Mouse (Mus musculus): ENCODE measurements around the gene Tmem234.

Gene Tmem234

DNA sequence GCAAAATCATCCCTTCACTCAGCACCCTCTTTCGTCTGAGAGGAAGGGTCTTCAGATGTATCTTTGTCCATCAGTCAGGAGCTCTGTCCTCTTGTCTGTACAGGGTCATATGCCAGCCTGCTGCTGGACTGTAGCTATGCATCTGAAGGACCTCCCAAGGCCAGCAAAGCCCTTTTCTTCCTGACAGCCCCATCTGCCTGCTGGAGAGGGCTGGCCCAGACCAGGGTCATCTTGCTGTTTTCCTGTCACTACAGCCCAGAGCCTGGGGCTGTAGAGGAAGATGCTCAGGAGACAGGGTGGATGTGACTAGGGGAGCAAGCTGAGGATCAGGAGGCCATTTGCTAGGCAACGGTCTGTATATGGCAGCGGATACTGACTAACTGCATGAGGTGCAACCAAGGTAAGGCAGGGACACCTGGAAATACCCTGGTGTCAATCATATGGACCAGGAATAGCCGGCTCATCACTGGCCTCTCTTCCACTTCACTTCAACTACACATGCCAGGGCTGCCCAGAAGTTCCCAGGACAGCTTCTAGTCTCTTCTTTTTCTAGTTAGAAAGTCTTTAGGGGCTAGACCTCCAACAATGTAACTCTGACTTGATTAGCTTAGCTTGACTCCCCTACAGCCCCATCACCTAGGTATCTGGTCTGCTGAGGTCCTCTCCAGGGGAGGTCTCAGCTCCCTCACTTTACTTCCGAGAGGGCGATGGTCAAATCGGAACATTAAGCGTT, 22.5 kb downstream of the Tmem234 start:
- DNase-seq (ENCODE audit: low read depth): no peak

DNA sequence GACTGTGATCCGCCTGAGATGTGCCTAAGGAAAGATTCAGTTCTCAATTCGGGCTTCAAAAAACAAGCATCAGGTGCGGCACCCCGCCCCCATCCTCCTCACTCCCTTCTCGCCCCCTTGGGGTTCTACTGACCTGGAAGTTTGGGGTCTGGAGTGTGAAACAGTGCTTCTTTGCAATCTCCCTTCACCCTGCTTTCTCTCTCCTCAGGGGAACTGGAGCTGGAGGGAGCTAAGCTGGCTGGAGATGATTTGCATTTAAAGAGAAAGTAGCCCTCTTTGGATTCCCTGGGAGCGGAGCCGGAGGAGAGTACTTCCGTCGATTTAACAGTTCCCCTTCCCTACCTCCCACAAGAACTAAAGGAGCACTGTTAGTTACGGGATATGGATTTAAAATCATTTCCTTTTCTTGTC, 23.2 kb downstream of the Tmem234 start, which contains the start of gene Ccdc28b:
Gene Ccdc28b, minus strand, starts transcription at position 267 of the 411 bp plus-strand sequence.
- no peak for DNase-seq (ENCODE audit: low read depth)

DNA sequence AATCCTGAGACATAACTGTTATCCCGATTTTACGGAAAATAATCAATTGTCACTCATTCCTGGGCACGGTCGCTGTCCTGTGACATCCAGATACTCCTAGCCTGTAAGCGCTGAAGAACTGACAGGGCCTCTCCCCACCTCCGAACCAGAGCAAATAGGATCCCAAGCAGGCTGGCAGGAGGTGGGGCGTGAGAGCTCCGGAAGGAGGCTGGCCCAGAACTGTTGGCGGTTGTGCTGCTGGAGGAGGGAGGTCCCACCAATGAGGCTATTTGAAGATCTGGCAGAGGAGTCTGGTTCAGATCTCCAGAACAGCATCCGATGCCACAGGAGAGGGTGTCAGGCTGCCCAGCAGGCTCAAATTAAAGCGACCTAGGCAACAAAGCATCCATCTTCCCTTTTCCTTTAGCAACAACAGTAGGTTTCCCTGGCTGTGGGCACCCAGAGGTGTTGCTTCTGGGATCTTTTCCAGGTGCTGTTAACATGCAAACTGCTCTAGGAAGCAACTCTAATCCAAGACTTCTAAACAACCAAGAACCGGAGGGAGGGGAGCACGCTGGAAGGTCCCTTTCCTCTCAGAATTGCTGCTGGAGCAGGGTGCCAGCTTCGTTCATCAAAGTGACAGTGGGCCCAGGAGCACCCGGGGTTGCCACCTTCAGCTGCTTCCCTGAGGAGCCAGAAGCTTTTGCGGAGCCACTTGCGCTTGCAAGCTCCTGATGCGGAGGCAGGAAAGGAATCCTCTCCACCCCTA, 24.0 kb downstream of the Tmem234 start:
- DNase-seq (ENCODE audit: low read depth): peak; percentile 83

DNA sequence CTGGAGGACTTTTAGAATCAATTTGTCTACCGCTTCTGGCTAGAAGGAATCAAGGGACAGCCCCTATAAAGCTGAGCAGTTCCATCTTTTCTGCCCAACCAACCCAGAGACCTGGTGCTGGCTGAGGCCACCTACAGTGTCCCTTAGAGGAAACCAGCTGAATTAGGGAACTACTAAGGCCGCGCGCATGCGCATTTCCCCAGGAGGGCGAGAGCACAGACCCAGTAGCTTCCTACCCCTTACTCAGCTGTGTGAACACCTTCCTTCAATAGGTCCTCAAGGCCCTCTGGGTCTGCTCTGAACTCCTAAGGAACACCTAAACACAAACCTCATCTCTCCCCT, 24.5 kb downstream of the Tmem234 start:
- no peak for DNase-seq (ENCODE audit: low read depth)

DNA sequence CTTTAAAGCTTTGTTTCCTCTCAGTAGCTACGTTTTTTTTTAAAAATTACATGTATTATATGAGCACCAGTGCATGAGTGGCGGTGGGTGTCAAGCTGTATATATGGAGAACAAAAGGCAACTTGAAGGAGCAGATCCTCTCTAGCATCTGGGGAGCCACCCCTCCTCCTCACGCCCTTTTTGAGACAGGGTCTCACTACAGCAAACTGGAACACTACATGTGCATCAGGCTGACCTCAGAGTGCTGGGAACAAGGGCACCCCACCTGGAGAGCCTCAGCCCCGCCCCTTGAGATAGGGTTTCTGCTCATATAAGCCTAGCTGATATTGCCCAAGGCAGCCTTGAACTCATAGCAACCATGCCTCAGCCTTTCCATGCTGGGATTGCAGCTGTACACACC, 25.0 kb downstream of the Tmem234 start:
- DNase-seq (ENCODE audit: low read depth): no peak

DNA sequence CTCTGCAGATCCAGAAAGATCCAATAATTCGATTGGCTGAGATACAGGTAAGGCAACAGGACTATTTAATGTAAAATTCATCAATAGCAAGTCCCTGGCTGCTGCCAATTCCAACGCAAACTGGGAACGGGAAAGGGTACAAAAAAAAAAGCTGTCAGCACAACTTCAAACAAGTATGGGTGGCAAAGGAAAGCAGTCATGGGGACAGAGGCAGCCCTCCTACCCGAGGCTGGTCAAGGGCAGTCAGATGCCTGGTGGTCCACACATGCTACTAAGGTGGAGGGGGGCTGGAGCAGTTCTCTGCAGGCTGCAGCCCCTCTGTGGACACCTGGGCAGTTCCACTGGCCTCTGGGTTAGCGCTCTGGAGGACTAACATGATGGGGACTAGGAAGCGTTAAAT, 25.6 kb downstream of the Tmem234 start:
- no peak for DNase-seq (ENCODE audit: low read depth)

DNA sequence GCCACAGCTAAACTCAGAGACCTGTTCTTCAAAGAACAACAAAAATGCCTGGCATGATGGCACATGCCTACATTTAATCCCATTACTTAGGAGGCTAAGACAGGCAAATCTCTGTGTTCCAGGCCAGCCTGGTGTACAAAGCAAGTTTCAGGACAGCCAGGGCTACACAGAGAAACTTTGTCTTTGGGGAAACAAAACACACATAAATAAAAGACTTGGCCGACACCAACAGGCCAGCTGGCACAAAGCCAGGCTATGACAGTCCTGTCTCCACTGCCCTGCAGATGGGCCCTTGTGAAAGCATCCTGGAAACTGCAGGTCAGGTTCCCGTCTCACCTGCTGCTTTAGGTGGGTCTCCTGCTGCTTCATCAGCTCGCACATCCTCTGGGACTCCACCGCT, 30.5 kb downstream of the Tmem234 start:
- no peak for DNase-seq (ENCODE audit: low read depth)

DNA sequence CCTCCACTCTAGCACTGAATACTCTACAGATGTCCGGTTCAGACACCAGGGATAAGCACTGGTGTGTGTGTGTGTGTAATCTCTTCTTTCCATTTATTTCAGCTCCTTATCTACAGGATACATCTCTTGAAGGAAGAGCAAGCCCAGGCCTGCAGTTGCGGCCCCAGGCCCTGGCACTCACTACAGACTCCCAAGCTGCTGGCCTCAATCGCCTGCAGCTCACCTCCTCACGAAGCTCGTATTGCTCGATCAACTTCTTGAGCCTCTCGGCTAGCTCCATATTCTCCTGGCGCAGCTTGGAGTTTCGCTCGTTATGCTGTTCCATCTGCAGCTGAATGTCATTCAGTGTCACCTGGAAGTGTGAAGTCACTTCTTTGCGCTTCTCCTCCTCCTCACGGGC, 31.4 kb downstream of the Tmem234 start:
- no peak for DNase-seq (ENCODE audit: low read depth)

DNA sequence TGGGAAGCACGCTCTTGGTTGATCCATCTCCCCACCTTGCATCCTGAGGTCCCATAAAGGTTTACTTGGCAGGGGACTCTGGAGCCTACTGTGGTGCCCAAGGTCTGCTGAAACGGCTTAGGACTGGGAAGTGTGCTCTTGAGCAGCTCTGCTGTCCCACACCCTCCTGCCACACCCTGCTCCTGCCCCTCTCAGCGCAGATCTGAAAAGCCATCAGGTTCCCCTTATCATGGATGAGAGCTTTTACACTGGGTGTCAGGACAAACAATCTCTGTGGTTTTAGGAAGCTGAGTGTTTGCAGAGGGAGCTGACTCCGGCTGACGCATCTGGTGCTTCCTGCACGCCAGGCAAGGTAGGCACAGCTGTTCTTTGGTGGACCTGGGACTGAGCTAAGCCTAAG, 33.4 kb downstream of the Tmem234 start:
- DNase-seq (ENCODE audit: low read depth): no peak

DNA sequence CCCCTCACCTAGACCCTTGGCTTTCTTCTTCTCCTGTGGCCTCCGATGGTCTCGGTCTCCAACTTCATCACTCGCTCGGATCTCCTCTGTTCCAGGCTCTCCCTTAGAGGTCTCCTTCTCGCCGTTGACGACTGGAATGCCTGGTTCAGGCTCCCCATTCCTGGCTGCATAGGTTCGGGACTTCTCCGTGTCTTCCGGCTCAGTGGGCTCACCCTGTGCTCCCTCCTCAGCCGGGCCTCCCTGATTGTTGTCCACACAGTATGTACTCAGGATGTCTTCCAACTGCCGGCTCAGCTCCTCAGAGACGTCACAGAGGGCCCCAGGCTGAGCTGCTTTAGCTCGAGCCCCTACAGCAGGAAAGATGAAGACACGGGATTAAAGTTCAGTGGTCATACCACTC, 38.8 kb downstream of the Tmem234 start:
- no peak for DNase-seq (ENCODE audit: low read depth)

DNA sequence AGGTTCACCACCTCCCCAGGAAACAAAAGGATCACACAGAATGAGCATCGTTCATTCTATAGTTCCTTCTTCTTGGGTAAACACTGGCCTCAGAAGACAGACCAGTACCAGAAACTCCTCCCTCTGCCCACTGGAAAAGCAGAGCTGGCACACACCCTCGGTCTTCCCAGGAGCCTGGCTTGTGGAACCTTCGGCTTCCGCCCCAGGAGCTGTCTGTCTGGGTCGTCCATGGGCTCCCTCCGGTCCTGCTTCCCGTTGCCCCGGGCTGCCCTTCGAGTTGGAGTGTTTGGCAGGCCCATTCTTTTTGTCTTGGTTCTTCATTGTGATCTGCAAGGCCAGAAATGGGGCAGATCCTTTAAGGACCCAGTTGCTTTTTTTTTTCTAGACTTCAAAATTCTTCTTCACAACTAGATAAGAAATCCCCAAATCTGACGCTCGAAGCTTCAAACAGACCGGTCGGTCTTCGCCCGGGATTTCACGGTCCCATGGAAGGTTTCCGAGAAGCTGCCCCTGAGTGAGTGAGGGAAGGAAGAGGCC, 39.7 kb downstream of the Tmem234 start:
- DNase-seq (ENCODE audit: low read depth): peak; percentile 33

DNA sequence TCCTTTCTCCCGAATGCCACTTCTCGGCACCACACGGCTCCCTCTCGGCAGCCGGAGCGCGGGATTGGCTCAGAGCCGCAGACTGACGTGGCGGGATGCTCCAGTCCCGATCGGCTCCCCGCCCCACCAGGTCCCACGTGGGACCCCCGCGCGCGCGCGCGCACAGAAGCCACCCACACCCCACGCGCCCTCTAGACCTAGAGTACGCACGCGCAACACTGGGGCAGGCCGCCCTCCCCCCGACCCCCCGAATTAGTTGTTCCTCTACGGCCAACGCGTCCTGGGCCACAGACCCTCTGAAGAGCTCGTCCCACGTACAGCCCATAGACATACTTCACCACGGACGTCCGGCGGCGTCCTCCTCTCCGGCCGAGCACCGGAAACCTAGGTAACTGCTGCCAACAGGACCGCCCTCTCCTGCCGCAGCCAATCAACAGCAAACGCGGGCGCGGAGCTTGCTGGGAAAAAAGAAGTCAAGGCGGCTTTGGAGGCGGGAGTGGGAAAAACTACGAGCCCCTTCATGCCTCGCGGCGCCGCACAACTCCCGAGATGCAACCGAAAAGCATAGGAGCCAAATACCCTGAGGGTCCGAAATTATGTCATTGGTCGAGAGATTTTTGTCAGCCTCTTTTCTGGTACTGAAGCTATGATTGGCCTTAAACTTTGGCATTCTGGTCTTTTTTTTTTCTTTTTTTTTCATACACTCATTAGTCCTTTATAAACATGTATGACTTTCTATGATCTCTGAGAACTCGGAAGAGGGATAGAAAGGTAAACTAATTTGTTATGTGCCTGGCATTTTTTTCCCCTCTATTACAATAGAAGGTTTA, 40.4 kb downstream of the Tmem234 start, which contains the start of gene Txlna:
Gene Txlna, minus strand, starts transcription at position 428 of the 830 bp plus-strand sequence.
- DNase-seq (ENCODE audit: low read depth): peak; percentile 92

DNA sequence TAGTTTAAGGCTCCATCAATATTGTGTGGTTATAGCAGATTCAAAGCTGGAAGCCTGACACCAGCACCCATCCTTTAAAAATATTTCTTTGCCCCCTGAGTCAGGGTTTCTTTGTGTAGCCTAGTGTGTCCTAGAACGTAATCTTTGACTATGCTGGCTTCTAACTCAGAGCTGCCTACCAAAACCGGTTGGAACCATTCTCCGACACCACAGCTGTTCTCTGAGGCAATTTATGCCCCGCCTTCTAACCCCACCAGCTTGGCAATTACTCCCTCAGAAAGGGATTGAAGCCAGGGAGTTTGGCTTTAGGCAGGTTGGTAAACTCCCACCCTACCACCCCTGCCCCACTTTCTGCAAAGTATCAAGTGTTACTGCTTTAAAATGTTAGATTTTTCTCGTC, 41.3 kb downstream of the Tmem234 start:
- peak; percentile 32 for DNase-seq (ENCODE audit: low read depth)

DNA sequence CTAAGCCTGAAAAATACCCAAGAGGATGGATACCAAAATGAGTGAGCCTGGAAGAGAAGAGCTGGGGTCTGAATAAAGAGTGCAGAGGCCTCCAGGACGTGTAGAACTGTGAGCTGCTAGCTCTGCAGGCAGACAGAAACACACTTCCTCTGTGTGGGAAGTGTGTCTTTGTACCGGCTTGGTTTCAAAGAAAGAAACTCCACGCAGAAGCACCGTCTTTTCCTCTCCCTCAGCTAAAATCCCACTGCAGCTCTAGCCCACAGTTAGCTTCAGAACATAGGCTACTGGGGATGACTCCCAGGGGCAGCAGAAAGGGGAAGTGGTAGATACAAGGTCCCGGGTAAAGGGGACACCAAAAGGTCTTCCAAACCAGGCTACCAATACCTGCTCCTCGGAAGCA, 44.7 kb downstream of the Tmem234 start:
- DNase-seq (ENCODE audit: low read depth): no peak

DNA sequence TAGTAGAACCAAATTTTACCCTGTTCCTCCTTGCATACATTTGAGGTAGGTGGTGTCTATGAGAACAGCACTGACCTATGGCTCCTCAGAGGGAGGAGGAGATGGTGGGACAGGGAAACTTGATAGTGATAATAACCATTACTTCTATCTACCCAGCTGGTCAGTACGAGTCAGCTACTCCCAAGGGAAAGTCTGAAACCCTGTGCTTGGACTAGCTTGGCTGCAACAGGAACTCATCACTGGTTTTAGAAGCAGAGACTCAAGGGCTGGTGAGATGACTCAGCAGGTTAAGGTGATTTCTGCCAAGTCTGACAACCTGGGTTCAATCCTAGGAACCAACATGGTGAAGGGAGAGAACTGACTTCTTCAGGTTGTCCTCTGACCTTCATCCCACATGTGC, 48.2 kb downstream of the Tmem234 start:
- no peak for DNase-seq (ENCODE audit: low read depth)

DNA sequence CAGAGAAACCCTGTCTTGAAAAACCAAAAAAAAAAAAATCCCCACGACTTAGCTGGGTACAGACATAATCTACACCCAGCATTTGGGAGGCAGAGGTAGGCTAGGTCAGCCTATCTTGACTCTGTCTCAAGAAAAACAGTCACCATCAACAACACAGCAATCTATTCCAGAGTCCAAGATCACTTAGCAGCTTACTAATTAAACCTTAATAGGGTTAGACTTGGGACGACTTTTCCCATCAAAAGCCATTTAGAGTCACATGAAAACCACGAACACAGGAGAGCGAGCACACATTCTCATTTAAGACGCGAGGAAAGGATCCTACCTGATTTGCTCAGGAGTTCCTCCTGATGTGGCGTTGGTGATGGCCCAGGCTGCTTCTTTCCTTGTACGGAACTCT, 49.9 kb downstream of the Tmem234 start:
- DNase-seq (ENCODE audit: low read depth): no peak

DNA sequence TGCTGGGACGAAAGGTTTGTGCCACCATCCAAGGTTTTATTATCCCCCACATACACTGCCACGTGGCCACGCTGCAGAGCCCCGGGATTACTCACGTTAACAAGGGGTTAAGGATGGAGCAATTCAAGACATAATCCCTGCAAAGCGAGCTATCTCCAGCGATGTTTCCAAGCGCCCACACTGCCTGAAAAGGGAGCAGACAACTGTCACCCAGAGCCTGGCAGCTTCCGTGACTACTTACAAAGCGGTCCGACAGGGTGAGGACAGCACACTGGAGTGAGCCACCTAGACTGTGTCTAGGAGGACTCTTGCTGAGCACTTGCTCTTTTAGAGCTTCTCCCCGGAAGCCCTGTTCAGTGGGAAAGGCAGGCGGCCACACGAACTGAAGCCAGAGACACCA, 54.3 kb downstream of the Tmem234 start:
- DNase-seq (ENCODE audit: low read depth): no peak

DNA sequence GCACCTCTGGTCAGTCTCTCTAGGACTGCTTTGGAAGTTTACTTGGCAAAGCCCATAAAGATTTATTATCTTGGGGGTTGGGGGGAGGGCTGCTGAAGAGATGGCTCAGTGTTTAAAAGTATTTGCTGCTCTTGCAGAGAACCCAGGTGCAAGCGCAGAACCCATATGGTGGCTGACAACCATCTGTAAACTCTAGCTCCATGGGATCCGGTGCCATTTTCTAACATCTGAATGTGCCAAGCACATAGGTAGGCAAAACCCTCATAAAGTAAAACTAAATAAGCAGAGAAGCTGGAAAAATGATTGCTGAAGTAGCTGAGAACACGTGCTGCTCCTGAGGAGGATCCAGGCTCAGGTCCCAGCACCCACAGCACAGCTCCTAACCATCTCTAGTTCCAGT, 61.1 kb downstream of the Tmem234 start:
- DNase-seq (ENCODE audit: low read depth): no peak

DNA sequence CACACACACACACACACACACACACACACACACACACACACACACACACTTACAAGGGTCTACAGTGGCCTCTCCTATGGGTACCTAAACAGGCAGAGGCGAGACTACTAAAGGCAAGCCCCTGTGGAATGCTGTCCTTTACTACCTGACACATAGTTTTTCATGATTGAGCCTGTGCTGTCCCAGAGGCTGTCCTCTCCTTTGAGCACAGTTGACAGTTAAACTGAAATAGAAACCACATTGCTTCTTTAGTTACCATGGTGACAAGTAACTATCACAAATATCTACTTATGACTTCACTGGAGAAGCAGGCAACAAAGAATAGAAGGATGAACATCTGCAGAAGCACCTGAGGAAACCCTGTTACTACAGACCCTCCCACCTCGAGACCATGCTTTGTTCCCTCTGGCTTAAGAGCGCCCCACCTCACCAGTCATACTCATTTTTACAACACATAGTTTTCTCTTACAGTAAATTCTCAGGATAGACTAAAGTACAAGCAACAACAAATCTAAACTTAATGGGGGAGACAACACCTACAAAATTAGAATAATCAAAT, 61.9 kb downstream of the Tmem234 start:
- DNase-seq (ENCODE audit: low read depth): no peak

DNA sequence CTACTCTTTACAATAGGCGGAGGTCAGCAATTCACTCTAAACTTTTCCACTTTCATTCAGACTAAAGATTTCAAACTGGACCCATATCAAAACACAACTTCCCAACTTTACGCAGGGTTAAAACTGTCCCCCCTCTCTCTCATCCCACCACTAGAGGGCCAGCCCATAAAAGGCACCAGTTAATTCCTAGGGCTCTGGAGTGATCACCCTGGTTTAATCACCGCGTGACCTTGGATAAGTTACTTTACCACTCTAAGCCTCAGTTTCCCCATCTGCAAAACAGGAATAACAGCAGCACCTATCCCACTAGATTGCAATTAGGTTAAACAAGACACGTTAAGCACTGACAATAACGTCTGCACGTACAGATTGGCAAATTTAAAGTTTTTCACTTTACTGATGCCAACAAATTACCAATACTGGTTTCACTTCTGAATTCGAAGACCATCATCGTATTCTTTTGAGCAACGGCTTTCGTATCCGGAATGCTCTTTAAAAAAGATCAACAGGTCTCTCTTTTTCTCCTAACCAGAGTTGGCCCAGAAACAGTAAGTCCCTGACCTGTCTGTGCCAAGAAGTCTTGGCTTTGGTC, 71.1 kb downstream of the Tmem234 start:
- DNase-seq (ENCODE audit: low read depth): peak; percentile 28

DNA sequence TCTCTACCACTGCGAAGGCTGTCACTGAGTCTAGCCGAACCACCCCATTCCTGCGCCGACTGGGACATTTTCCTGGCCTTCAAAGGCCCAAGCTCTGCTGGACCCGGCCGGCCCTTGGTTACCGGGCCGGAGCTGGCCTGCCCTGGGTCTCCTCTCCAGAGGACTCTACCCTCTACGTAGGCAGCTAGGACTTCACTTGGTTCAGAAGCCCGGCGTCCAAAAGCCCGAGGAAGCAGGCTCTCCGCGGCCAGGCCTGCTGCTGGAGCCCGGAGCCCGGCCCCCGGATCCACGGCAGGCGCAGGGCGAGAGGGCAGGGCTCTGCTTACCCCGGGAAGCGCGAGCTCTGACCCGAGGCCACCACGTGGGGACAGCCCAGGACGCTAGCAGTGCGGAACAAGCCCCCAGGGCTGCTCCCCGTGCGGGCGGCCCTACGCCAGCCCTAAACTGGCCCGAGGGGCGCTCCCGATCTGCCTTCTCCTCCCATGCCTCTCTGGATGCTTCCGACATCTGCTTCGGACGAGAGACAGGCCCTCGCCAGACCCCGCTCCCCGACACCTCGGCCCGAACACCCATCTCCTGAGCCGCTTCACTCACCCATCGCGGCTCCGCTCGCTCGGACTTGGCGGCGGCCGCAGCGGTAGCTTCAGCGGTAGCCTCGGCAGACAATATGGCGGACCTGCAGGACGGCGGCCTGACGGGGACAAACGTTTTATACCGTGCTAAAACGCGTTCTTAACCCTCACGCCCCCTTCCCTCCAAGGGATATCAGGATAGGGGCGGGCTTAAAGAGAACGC, 71.8 kb downstream of the Tmem234 start, which contains the start of gene Kpna6:
Gene Kpna6, minus strand, starts transcription at position 685 of the 795 bp plus-strand sequence.
- peak; percentile 86 for DNase-seq (ENCODE audit: low read depth)

All from fibroblast of lung, adult 2 months (primary cell).